Mouse (Mus musculus) embryonic facial prominence, embryonic 11.5 days (tissue): ENCODE measurements around the gene Irf2. TPM values are rescaled to one million over a fixed set of nuclear protein-coding genes. Genes with fewer than 3 reads are reported as not detected.

Experiments used
- ATAC-seq: fragments of 200-750 bp; cut with Nextera tagmentation; replicated peaks from 2 replicates; pipeline ENCODE4 v1.8.0; 2017; ENCODE audit warnings: low read depth; ENCODE audit not compliant: insufficient number of reproducible peaks, low FRiP score, low TSS enrichment
- DNase-seq: peaks from one replicate; pipeline ENCODE4 v3.0.0-alpha.2; 2015; ENCODE audit warnings: low spot score
- H3K27ac ChIP-seq: fragments of 300-500 bp; sonication (generic); replicated peaks from 2 replicates; pipeline ENCODE4 v1.5.1; 2014; ENCODE audit warnings: mild to moderate bottlenecking, low read depth, low read length, control low read depth
- H3K27me3 ChIP-seq: fragments of 300-500 bp; sonication (generic); 2 replicates; pipeline ENCODE4 v1.6.1; 2014; ENCODE audit warnings: mild to moderate bottlenecking, low read length, moderate library complexity, mixed read lengths; ENCODE audit not compliant: control insufficient read depth, insufficient read depth
- H3K36me3 ChIP-seq: fragments of 300-500 bp; sonication (generic); replicated peaks from 2 replicates; pipeline ENCODE4 v1.6.1; 2014; ENCODE audit warnings: low read depth, mild to moderate bottlenecking, low read length, moderate library complexity, mixed read lengths; ENCODE audit not compliant: control insufficient read depth, insufficient read depth
- H3K4me1 ChIP-seq: fragments of 300-500 bp; sonication (generic); 2 replicates; pipeline ENCODE4 v1.6.1; 2014; ENCODE audit warnings: low read length, mixed read lengths; ENCODE audit not compliant: control insufficient read depth, insufficient read depth
- H3K4me2 ChIP-seq: fragments of 300-500 bp; sonication (generic); 2 replicates; pipeline ENCODE4 v1.6.1; 2014; ENCODE audit warnings: low read depth, mild to moderate bottlenecking, control low read depth, low read length, moderate library complexity
- H3K4me3 ChIP-seq: fragments of 300-500 bp; sonication (generic); 2 replicates; pipeline ENCODE4 v1.5.1; 2014; ENCODE audit warnings: low read depth, low read length, control low read depth
- H3K9ac ChIP-seq: fragments of 300-500 bp; sonication (generic); replicated peaks from 2 replicates; pipeline ENCODE4 v1.6.1; 2014; ENCODE audit warnings: mild to moderate bottlenecking, control low read depth, low read length
- H3K9me3 ChIP-seq: fragments of 300-500 bp; sonication (generic); replicated peaks from 2 replicates; pipeline ENCODE4 v1.6.1; 2016; ENCODE audit warnings: mild to moderate bottlenecking, low read length, inconsistent platforms, mixed read lengths; ENCODE audit not compliant: control insufficient read depth
- WGBS: fragments of 180-500 bp; shearing (Covaris S2); extraction: QIAGEN DNeasy Blood & Tissue Kit; methylation state at CpG from one replicate; pipeline ENCODE4 v1.1.7; 2014; 5-methylcytosine and 5-hydroxymethylcytosine counted together
- polyA plus RNA-seq: library from polyadenylated mRNA; unstranded; fragments of >200 nt; fragmentation: Nextera tagmentation; extraction: Ambion mirVana; gene quantifications from 2 replicates; pipeline ENCODE4 v1.2.1, GENCODE M21; 2014

Gene Irf2
- polyA plus RNA-seq, 1 experiment from 2014 or later = 13.7 TPM

DNA sequence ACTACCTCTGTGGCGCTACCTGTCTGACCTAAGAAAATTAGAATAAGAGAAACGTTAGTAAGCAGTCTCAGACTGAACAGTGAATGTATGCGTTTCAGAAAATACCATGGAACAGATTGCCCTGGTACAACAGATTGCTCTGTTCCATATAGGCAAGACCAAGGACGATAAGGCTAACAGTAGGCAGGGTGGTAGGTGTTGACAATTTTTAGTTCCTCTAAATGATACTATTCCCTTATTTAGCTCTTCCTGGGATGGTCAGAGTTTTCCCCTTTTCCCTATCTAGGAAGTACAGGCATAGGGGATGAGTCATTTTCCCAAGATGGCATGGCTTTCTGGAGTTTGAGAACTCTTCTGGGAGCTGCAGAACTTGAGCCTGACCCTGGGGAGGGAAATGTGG, 73.4 kb downstream of the Irf2 start:
- ATAC-seq = no peak
- H3K9ac ChIP-seq = no peak overlapping the region
- no peak overlapping the region for H3K4me3 ChIP-seq
- H3K4me1 ChIP-seq = no peaks in the 10 kb centered on the region
- 83% methylated on average over 4 of the region's 4 CpGs for WGBS
- no peaks in the 10 kb centered on the region for H3K9me3 ChIP-seq
- H3K27me3 ChIP-seq = no peaks in the 10 kb centered on the region
- H3K27ac ChIP-seq = no peak overlapping the region
- H3K4me2 ChIP-seq = no peak overlapping the region
- no peaks in the 10 kb centered on the region for H3K36me3 ChIP-seq
- DNase-seq = no peak

DNA sequence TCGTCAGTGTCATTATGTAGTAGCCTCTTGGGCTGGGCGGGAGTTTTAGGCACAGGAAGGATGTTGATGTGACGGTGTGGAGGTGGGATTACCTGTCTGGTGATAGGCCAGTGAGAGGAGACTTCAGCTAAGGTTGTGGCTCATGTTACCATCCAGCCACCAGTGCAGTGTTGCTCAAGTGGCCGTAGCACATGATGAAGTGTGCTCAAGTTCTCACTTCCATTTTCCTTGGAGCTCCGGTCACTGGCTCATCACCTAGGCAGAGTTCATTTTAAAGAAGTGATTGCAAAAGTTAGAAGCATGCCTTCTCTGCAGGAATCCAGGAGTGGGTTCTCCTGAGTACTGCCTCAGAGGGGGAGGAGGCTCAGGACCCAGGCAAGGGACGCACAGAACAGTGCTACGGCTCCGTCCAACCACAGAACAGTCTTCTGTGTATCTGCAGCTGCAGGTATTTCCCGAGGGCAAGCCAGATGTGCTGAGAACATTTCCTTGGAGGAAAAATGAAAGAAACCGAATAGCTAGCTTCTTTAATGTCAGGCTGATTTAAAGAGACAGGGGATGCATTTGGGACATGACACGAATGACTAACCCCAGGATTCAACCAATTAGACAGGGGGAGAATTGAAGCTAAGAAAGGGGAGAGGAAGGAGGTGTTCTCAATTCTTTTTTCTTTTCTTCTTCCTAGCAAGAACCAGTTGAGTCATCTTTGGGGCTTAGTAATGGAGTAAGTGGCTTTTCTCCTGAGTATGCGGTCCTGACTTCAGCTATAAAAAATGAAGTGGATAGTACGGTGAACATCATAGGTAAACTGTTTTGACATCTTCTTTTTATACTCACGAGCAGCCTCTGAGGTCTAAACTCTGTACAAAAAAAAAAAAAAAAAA, 78.8 kb downstream of the Irf2 start:
- WGBS = 66% methylated on average over 14 of the region's 14 CpGs
- H3K9ac ChIP-seq = no peak overlapping the region

DNA sequence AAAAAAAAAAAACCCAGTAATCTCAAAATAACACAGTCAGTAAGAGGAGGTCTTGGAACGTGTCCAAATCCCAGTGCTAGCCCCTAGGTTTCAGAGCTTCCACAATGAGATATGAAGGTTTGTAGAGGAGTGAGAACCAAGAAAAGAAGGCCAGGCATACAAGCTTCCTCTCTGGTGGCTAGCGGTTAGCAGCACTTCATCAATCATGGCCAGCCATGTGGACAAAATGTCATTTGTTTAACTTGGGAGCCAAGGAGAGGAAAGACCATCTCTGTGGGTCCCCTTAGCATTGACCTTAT, 79.4 kb downstream of the Irf2 start:
- ATAC-seq = no peak
- no peaks in the 10 kb centered on the region for H3K27me3 ChIP-seq
- no peak overlapping the region for H3K9ac ChIP-seq
- no peak overlapping the region for H3K4me3 ChIP-seq
- H3K4me1 ChIP-seq = no peaks in the 10 kb centered on the region
- H3K9me3 ChIP-seq = no peaks in the 10 kb centered on the region
- no peak overlapping the region for H3K27ac ChIP-seq
- H3K36me3 ChIP-seq = no peaks in the 10 kb centered on the region
- H3K4me2 ChIP-seq = no peak overlapping the region
- 74% methylated on average over 2 of the region's 2 CpGs for WGBS
- DNase-seq = no peak

More for the DNA sequence above, 78.8 kb downstream of the Irf2 start:
- H3K9me3 ChIP-seq = no peaks in the 10 kb centered on the region
- H3K4me3 ChIP-seq = no peak overlapping the region
- DNase-seq (peak; percentile 6), ATAC-seq (no peak)
- H3K4me1 ChIP-seq = no peaks in the 10 kb centered on the region
- H3K27me3 ChIP-seq = no peaks in the 10 kb centered on the region
- H3K4me2 ChIP-seq = no peak overlapping the region
- H3K36me3 ChIP-seq = no peaks in the 10 kb centered on the region
- H3K27ac ChIP-seq = no peak overlapping the region

DNA sequence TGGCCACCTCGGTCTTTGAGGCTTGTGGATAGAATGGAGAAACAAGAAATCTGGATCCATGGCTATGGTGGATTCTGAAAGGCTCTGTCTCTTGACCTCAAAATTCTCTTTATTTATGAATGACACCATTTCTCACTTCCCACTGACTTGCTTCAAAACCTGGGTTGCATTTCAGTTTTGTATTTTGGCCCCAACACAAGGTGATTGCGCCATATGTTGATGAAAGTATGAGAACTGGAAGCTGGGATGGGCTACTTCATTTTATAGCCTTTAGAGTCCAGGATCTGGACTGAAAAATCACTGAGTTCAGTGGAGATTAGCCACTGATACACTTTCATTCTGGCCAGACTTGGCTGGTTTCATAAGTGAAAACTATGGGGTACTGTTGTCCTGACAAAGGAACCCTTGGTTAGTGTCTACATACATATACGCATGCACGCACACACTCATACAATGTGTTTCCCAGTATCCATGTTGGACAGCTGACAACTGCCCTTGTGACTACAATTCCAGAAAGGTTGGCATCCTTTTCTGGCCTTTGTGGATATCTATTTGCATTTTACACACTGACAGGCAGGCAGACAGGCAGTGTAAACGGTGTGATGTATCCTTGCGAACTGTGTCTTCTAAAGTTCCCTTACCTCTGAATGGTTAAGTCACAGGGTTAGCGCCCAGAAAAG, 89.3 kb downstream of the Irf2 start:
- Histone ChIP-seq H3K36me3 (no peaks in the 10 kb centered on the region), H3K9me3 (no peaks in the 10 kb centered on the region), H3K4me1 (no peaks in the 10 kb centered on the region), H3K27me3 (no peaks in the 10 kb centered on the region), H3K4me3 (no peak overlapping the region), H3K9ac (no peak overlapping the region), H3K4me2 (no peak overlapping the region), H3K27ac (no peak overlapping the region)
- ATAC-seq (no peak), DNase-seq (no peak)
- WGBS = 90% methylated on average over 7 of the region's 7 CpGs

DNA sequence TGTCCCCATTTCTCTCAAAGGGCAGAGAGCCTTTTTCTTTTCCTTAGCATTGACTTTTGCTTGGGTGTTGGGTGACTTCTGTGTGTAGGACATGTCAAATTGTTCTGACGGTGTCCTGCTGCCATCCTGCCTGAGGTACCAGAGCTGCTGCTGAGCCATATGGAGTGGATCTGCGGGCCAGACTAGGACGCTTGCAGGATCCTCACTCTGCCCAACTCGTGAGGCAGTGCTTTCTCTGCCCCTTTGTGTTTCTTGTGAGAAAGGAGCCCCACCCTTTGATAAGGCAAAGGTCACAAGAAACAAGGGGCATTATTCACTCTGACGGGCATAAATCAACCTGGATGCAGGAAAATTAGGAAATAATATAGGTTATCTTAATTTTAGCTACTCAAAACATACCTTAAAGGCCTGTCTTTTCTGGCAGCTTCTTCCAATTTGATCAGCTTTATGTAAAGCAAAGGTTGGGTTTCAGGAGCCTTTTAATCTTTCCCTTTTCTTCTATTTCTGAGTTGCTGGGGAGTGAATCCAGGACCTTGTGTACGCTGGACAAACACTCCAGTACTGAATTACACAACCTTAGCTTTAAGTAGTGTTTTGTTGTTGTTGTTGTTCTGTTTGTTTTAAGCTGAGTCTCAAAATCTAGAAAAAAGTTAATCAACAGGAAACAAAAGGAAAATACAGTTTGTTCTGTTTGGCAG, 90.0 kb downstream of the Irf2 start:
- WGBS = 73% methylated on average over 6 of the region's 6 CpGs
- no peak for ATAC-seq
- no peak overlapping the region for H3K4me3 ChIP-seq

DNA sequence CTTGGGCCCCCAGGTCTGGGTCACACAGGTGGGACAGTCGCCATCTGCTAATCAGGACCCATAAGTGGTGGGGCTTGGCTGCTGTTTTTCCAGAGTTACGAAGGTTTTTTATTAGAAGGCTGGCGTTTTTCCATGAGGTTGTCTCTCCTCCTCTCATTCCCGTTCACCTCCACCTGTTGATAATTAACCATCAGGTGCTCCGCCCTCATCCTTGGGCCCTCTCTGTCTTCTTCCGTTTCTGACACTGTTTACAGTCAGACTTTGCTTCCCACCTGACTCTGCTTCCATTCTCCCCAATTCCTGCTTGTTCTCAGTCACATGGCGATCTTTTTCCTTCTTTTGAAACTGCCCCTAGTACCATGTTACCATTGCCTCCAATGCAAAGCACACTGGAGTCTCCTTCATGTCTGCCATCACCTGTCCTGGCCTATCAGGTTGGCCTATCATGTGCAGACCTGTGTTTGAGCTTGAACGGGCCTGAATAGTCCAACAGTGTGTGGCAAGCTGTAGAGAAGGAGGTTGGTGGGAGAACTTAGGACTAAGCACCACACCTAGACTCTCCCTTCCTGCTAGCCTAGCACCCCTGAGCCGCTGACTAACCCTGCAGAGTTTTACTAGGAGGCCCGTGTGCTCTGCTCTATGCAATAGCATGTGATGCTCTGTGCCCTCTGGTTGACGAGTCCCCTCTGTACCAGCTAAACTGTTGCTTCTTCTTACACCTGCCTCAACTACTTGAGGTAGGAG, 90.8 kb downstream of the Irf2 start:
- no peak overlapping the region for H3K9ac ChIP-seq
- DNase-seq (no peak), ATAC-seq (no peak)
- no peak overlapping the region for H3K27ac ChIP-seq
- H3K9me3 ChIP-seq = no peaks in the 10 kb centered on the region
- WGBS = 83% methylated on average over 11 of the region's 11 CpGs
- H3K27me3 ChIP-seq = no peaks in the 10 kb centered on the region
- no peak overlapping the region for H3K4me3 ChIP-seq
- no peaks in the 10 kb centered on the region for H3K4me1 ChIP-seq
- H3K36me3 ChIP-seq = no peaks in the 10 kb centered on the region
- H3K4me2 ChIP-seq = no peak overlapping the region

More for the DNA sequence above, 90.0 kb downstream of the Irf2 start:
- no peak overlapping the region for H3K27ac ChIP-seq
- H3K27me3 ChIP-seq = no peaks in the 10 kb centered on the region
- H3K9me3 ChIP-seq = no peaks in the 10 kb centered on the region
- no peaks in the 10 kb centered on the region for H3K4me1 ChIP-seq
- DNase-seq = no peak
- no peak overlapping the region for H3K9ac ChIP-seq
- H3K36me3 ChIP-seq = no peaks in the 10 kb centered on the region
- no peak overlapping the region for H3K4me2 ChIP-seq

DNA sequence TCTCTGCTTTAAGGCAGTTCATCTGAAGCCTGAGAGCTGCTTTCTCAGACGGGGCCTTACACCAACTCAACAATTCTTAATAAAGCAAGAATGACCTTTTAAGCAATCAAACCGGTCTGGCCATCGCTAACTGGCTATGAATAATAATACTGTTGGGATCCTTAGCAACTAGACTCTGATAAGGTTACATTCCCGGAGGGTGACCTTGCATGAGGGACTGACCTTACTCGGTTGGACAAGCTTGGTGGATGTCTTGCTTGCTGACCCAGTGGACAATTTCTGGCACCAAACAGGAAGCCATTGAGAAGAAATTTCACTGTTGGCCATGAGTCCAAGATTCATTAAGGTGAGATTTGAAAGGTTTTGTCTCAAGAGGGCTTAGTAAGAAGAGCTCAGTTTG, 92.4 kb downstream of the Irf2 start:
- 84% methylated on average over 5 of the region's 5 CpGs for WGBS
- H3K9me3 ChIP-seq = no peaks in the 10 kb centered on the region
- H3K4me1 ChIP-seq = no peaks in the 10 kb centered on the region
- H3K9ac ChIP-seq = no peak overlapping the region
- no peaks in the 10 kb centered on the region for H3K36me3 ChIP-seq
- H3K4me2 ChIP-seq = no peak overlapping the region
- no peak for ATAC-seq
- H3K4me3 ChIP-seq = no peak overlapping the region
- no peaks in the 10 kb centered on the region for H3K27me3 ChIP-seq
- no peak for DNase-seq
- no peak overlapping the region for H3K27ac ChIP-seq
